Mouse (Mus musculus) monocyte, adult 59 days (primary cell): ENCODE data around the gene Flrt1. TPM values are rescaled to one million over a fixed set of nuclear protein-coding genes. Genes with fewer than 3 reads are reported as not detected.

Source experiments
- total RNA-seq, 2 experiments: library from RNA; stranded (reverse); gene quantifications; one replicate each; pipeline ENCODE4 v1.2.4; 2023

The Flrt1 gene
- total RNA-seq: not detected

DNA sequence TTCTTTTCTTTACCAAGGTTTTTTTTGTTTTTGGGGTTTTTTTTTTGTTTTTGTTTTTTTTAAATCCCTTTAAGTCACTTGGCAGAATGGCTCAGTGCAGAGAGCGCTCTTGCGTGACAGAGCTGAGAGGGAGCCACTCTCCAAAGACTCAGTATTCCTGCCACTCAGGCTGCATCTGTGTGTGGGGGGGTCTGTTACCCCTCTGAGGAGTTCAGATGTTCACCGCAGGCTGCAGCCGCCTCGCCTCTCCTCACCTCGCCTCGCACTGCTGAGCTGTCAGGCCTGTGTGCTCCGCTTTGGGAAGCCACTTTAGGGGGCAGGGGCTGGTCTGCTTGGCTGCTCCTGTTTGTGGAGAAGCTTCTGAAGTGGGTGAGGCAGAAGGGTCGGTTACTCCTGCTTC is at the start of gene Flrt1:
TSS of gene Flrt1 (minus strand) at position 186 of the 400 bp plus-strand sequence.

DNA sequence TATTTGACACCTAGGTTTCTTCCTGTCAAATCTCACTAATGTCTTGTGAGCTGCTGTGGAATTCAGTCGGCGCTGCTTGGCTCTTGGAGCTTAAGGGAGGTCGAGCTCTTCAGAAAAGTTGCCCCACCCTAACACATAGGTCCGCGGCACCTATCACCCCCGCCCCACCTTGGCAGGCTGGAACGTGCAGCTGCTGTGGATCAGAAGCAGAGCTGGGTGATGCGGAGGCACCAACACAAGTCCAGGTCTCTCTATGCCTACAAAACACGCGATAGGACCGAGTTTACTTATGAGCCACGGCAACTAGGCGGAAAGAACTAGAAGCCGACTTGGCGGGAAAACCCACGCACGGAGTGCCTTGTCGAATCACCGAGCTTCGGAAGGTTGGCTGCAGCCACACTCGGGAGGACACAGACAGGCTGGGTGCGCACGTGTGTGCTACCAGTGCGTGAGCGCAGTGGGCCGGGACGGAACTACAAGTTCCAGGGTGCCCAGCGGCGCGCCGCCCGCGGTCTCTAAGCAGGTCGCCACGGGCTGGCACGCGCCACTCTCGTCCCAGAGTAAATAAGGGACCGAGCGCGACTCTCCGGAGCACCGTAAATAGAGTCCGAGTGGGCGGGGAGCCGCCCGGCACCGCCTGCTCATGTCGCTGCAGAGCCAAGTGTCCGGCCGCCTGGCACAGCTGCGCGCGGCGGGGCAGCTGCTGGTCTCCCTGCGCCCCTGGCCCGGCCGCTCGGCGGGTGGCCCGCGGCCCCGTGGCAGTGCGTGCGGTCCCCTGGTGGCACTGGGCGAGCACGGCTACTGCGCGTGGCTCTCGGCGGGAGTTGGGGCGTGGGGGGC is 49.1 kb downstream of the Flrt1 start, which contains the start of gene Macrod1:
TSS of gene Macrod1 (plus strand) at position 563 of the 840 bp plus-strand sequence.

Other genes with a start within 250 kb of the Flrt1 start
- gene Ccdc88b, start 247.5 kb downstream of the Flrt1 start, total RNA-seq: 100 to 1,000 TPM in 1 of 2 experiments, 10 to 100 TPM in 1; 90.6 to 102 TPM
- gene Trmt112, start 196.0 kb downstream of the Flrt1 start, total RNA-seq: 100 to 1,000 TPM; 148 to 158 TPM
- 100 to 1,000 TPM; 664 to 666 TPM for gene Prdx5, start 195.6 kb downstream of the Flrt1 start, total RNA-seq
- 10 to 100 TPM; 51.8 to 51.9 TPM for gene Esrra, start 183.9 kb downstream of the Flrt1 start, total RNA-seq
- gene Catsperz, start 180.3 kb downstream of the Flrt1 start, total RNA-seq: not detected
- gene Kcnk4, start 171.2 kb downstream of the Flrt1 start, total RNA-seq: not detected
- 10 to 100 TPM; 23.4 to 30.4 TPM for gene Bad, start 163.9 kb downstream of the Flrt1 start, total RNA-seq
- 10 to 100 TPM; 29.9 to 30.8 TPM for gene Gpr137, start 163.2 kb downstream of the Flrt1 start, total RNA-seq
- 10 to 100 TPM; 54.6 to 62.8 TPM for gene Ppp1r14b, start 130.8 kb downstream of the Flrt1 start, total RNA-seq
- gene Plcb3, start 129.3 kb downstream of the Flrt1 start, total RNA-seq: 10 to 100 TPM; 33.4 to 35.2 TPM
- 10 to 100 TPM; 46.1 to 59.4 TPM for gene Fkbp2, start 125.2 kb downstream of the Flrt1 start, total RNA-seq
- 10 to 100 TPM in 1 of 2 experiments, 1 to 10 TPM in 1; 9.7 to 12.2 TPM for gene Vegfb, start 118.1 kb downstream of the Flrt1 start, total RNA-seq
- gene Dnajc4, start 113.2 kb downstream of the Flrt1 start, total RNA-seq: 10 to 100 TPM; 22.5 to 25.3 TPM
- gene Nudt22, start 109.6 kb downstream of the Flrt1 start, total RNA-seq: 10 to 100 TPM; 11.1 to 16.9 TPM
- gene Trpt1, start 109.6 kb downstream of the Flrt1 start, total RNA-seq: 1 to 10 TPM; 1.4 to 1.9 TPM
- 100 to 1,000 TPM; 282 to 286 TPM for gene Fermt3, start 86.3 kb downstream of the Flrt1 start, total RNA-seq
- gene Stip1, start 65.8 kb downstream of the Flrt1 start, total RNA-seq: 10 to 100 TPM; 61.2 to 64.6 TPM
- 1 to 10 TPM; 6.4 to 8.0 TPM for gene Macrod1, start 48.9 kb downstream of the Flrt1 start, total RNA-seq
- 10 to 100 TPM; 77.9 to 92.2 TPM for gene Otub1, start 100.6 kb upstream of the Flrt1 start, total RNA-seq
- gene Cox8a, start 111.9 kb upstream of the Flrt1 start, total RNA-seq: 100 to 1,000 TPM; 337 to 344 TPM
- 10 to 100 TPM; 28.4 to 30.2 TPM for gene Naa40, start 135.5 kb upstream of the Flrt1 start, total RNA-seq
- gene Rcor2, start 161.6 kb upstream of the Flrt1 start, total RNA-seq: not detected
- 100 to 1,000 TPM; 140 to 159 TPM for gene Mark2, start 236.1 kb upstream of the Flrt1 start, total RNA-seq